Mouse (Mus musculus): ENCODE measurements around the gene Olfr557. TPM values are rescaled to one million over a fixed set of nuclear protein-coding genes. Genes with fewer than 3 reads are reported as not detected.

Olfr557 gene
- not detected in 2 replicates for polyA plus RNA-seq (2016; fragmentation: Nextera tagmentation; extraction: Ambion mirVana)

DNA sequence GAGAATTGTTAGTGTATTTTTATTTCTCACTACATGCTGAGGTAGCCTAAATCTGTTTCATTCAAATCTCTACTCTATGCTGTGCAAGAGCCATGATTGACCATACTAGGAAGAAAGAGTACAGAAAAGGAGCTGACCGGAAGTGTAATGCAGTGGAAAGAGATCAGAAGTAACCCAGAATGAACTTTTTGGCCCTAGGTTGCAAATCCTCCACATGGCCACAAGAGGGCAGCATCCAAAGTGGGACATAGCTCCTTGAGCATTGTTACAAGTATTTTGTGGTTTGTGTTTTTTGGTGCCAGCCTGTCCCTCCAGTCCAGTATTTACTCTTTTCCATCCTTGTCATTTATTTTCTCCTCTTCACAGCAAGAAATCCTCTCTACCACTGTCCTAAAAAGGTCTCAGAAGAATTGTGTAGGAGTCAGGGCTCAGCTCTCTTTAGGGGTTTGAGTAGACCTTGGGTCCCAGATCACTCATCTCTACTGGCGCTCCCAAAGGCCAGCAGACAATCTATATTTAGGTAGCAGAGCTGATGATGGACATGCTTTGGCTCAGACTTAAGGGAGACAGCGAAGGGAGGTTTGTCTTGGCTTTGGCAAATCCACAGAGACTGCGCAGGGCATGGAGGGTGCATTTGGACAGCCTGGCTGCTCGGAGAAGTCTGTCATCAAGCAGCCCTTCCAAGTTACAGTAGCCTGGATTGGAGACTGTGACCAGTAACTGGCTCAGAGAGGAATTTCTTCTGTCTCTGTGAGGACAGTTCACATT is at the start of gene Olfr557:
TSS of gene Olfr557 (plus strand) at position 553 of the 768 bp plus-strand sequence.
- no peak within 1 kb of the TSS for H3K9ac ChIP-seq (replicated peaks)
- H3K36me3 ChIP-seq, result no peaks in the 10 kb centered on the region
- no peak within 1 kb of the TSS for H3K4me2 ChIP-seq
- no peaks in the 10 kb centered on the region for H3K4me1 ChIP-seq (replicated peaks)
- ATAC-seq (ENCODE audit: insufficient number of reproducible peaks, insufficient read depth, low FRiP score, low TSS enrichment, low read depth), result no peak
- H3K27me3 ChIP-seq, result no peaks in the 10 kb centered on the region
- H3K4me3 ChIP-seq (replicated peaks), result no peak within 1 kb of the TSS
- no peak within 1 kb of the TSS for H3K27ac ChIP-seq
- H3K9me3 ChIP-seq, result no peaks in the 10 kb centered on the region
- whole genome bisulfite sequencing, result 79% methylated on average over 5 of the region's 5 CpGs

DNA sequence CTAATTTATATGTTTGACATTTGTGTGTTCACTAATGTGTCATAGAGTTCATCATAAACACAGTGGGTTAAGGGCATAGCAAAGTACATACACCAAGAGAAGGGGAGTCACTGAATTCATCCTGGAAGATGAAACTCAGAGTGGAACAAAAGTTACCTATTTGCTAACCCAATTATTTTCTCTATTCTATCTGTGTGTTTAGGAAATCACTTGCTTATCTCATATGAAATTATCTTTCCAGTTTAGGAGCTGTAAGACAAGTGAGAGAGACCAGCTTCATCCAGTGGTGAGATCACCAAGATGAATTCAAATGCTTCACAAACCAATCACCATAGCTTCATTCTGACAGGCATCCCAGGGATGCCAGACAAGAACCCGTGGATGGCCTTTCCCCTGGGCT is 37.2 kb upstream of the Olfr557 start, which contains the start of gene Olfr555:
TSS of gene Olfr555 (plus strand) at position 301 of the 400 bp plus-strand sequence.
- H3K4me1 ChIP-seq (replicated peaks), result no peaks in the 10 kb centered on the region
- H3K36me3 ChIP-seq, result no peaks in the 10 kb centered on the region
- H3K27ac ChIP-seq, result no peak within 1 kb of the TSS
- no peak within 1 kb of the TSS for H3K4me2 ChIP-seq
- H3K9ac ChIP-seq (replicated peaks), result no peak within 1 kb of the TSS
- H3K27me3 ChIP-seq, result no peaks in the 10 kb centered on the region
- WGBS, result 69% methylated on average over 1 of the region's 1 CpGs
- H3K9me3 ChIP-seq, result no peaks in the 10 kb centered on the region
- H3K4me3 ChIP-seq (replicated peaks), result no peak within 1 kb of the TSS
- ATAC-seq (ENCODE audit: insufficient number of reproducible peaks, insufficient read depth, low FRiP score, low TSS enrichment, low read depth), result no peak

DNA sequence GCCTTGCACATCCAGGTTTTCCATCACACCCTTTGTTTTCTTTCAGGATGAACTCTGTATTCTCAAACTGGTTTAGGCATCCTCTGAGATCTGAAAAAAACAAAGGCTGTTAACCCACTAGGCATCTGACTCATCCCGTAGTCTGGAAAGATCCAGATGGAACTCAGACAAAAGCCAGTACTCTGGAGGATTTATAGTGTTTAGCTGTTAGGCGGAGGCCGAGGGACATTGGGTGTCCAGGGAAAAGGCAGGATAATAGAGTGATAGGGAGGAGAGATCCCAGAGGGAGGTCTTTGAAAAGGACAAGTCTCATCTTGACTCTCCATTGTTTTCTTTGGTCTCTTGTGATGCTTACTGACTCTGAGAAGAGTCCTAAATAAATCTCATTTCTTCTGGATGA is 31.1 kb upstream of the Olfr557 start, which contains the start of gene Olfr556:
TSS of gene Olfr556 (plus strand) at position 301 of the 400 bp plus-strand sequence.
- Histone ChIP-seq H3K4me1 (replicated peaks) (no peaks in the 10 kb centered on the region), H3K9me3 (no peaks in the 10 kb centered on the region), H3K27me3 (no peaks in the 10 kb centered on the region), H3K9ac (replicated peaks) (no peak within 1 kb of the TSS), H3K4me3 (replicated peaks) (no peak within 1 kb of the TSS), H3K27ac (no peak within 1 kb of the TSS), H3K36me3 (no peaks in the 10 kb centered on the region), H3K4me2 (no peak within 1 kb of the TSS)
- 65% methylated on average over 3 of the region's 3 CpGs for WGBS
- ATAC-seq (ENCODE audit: insufficient number of reproducible peaks, insufficient read depth, low FRiP score, low TSS enrichment, low read depth), result no peak

DNA sequence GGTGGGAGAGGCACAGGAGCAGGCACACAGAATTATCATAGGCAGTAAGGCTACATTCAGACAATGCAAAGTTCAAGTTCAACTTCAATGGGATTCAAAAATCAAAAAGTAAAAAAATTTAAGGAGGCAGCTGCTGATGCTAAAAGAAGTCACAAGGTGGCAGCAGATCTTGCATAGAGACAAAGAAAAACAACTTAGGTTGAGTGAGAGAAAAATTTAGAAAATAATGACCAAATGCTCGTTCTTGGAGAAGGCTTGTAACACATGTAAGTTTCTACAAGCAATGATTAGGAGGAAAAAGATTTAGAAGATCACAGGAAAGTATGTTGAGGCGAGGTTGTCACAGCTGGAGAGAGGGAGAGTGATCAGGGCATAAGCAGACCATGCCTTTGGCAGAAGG is 30.3 kb upstream of the Olfr557 start:
- no peak overlapping the region for H3K4me2 ChIP-seq
- no peaks in the 10 kb centered on the region for H3K9me3 ChIP-seq
- no peaks in the 10 kb centered on the region for H3K36me3 ChIP-seq
- no peak overlapping the region for H3K27ac ChIP-seq
- no peak for ATAC-seq (ENCODE audit: insufficient number of reproducible peaks, insufficient read depth, low FRiP score, low TSS enrichment, low read depth)
- H3K27me3 ChIP-seq, result no peaks in the 10 kb centered on the region
- H3K4me3 ChIP-seq (replicated peaks), result no peak overlapping the region
- no peaks in the 10 kb centered on the region for H3K4me1 ChIP-seq (replicated peaks)
- H3K9ac ChIP-seq (replicated peaks), result no peak overlapping the region
- 48% methylated on average over 2 of the region's 2 CpGs for WGBS

DNA sequence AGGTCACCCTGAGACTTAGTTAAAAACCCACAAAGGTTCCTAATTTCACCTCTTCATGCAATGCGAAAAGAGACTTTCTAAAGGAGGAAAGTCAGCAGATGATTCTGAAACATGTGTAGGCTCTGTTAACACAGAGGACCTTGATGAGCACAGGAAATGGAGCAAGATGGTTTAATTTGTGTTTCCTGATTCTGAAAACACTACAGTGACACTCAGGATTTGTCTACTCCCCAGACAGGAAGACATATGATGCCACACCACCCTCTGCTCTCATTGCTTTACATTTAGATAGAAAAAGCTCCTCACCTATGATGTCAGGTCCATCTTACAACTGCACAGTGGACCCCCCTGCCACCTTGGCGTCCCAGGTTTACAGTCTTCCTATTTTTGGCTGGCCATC is 19.5 kb upstream of the Olfr557 start:
- Histone ChIP-seq H3K9ac (replicated peaks) (no peak overlapping the region), H3K27me3 (no peaks in the 10 kb centered on the region), H3K9me3 (no peaks in the 10 kb centered on the region), H3K27ac (no peak overlapping the region), H3K4me1 (replicated peaks) (no peaks in the 10 kb centered on the region), H3K4me2 (no peak overlapping the region), H3K4me3 (replicated peaks) (no peak overlapping the region), H3K36me3 (peaks cover 5% of the 10 kb centered on the region; the same call in 1 of the 2 replicates)
- ATAC-seq (ENCODE audit: insufficient number of reproducible peaks, insufficient read depth, low FRiP score, low TSS enrichment, low read depth), result no peak
- 85% methylated on average over 2 of the region's 2 CpGs for WGBS

DNA sequence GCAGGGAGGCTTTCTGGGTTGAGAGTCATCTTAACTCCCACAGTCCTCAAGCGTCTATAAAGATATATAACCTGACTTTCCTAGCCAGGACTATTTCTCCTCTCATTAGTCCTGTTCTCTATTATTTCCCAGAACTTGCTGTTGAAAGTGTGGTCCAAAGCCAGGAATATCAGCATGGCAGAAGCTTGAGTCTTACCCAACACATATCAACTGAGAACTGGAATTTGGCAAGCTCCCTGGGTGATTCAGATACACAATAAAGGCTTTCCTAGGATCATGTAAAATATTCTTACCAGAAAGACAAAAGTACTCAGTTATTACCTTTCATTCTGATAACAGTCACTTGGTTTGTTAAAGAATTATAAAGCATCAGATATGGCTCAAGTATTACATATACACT is 13.8 kb upstream of the Olfr557 start:
- H3K27ac ChIP-seq, result no peak overlapping the region
- ATAC-seq (ENCODE audit: insufficient number of reproducible peaks, insufficient read depth, low FRiP score, low TSS enrichment, low read depth), result no peak
- H3K9me3 ChIP-seq, result no peaks in the 10 kb centered on the region
- 90% methylated on average over 1 of the region's 1 CpGs for WGBS
- no peaks in the 10 kb centered on the region for H3K27me3 ChIP-seq
- no peak overlapping the region for H3K9ac ChIP-seq (replicated peaks)
- H3K4me1 ChIP-seq (replicated peaks), result no peaks in the 10 kb centered on the region
- H3K36me3 ChIP-seq, result peaks cover 20% of the 10 kb centered on the region; the same call in 1 of the 2 replicates
- no peak overlapping the region for H3K4me2 ChIP-seq
- no peak overlapping the region for H3K4me3 ChIP-seq (replicated peaks)

DNA sequence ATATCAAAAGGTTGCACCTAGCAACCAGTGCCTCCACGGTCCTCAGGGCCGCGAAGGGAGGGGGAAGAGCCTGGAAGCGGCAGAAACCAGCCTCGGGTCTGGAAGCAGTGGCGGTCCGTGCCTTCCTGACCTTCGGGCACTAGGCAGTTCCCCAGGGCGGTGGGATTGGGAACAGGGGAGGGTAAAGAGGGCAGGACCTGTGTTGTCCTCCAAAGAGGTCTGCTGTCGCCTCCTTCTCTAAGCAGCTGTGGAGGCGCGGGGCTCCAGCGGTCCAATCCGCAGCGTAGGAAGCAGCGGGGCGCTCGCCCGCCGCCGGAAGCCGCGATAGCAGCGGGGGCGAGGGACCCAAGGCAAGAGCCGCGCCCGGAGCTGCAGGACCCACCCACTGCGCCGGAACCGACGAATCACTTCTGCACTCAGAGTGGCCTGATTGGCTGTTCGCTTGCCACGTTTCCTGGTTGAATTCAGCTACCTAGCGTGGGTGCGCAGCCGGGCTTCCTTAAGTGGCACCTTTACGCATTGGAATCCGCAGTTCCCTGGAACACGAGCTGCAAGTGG is 8.7 kb upstream of the Olfr557 start, which contains the start of gene Trim68:
TSS of gene Trim68 (minus strand) at position 384 of the 558 bp plus-strand sequence.
- peak within 1 kb of the TSS; percentile 62 for H3K4me3 ChIP-seq (replicated peaks)
- 0% methylated on average over 40 of the region's 40 CpGs for WGBS
- peak; percentile 99 for ATAC-seq (ENCODE audit: insufficient number of reproducible peaks, insufficient read depth, low FRiP score, low TSS enrichment, low read depth)
- H3K9me3 ChIP-seq, result no peaks in the 10 kb centered on the region
- H3K4me1 ChIP-seq (replicated peaks), result no peaks in the 10 kb centered on the region
- H3K4me2 ChIP-seq, result peak within 1 kb of the TSS; percentile 61
- peak within 1 kb of the TSS; percentile 73 for H3K27ac ChIP-seq
- H3K27me3 ChIP-seq, result no peaks in the 10 kb centered on the region
- H3K9ac ChIP-seq (replicated peaks), result peak within 1 kb of the TSS; percentile 63
- 0 out of 2 replicates have a peak, but pooled peaks cover 9% of the 10 kb centered on the region for H3K36me3 ChIP-seq

DNA sequence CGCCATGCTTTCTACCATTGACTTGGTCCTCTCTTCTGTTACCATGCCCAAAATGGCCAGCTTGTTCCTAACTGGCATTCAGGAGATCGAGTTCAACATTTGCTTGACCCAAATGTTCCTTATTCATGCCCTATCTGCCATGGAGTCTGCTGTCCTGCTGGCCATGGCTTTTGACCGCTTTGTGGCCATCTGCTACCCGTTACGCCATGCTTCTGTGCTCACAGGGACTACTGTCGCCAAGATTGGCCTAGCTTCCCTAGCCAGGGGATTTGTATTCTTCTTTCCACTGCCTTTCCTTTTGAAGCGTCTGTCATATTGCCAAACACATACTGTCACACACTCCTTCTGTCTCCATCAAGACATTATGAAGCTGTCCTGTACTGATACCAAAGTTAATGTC is 2.8 kb downstream of the Olfr557 start:
- no peak overlapping the region for H3K27ac ChIP-seq
- 86% methylated on average over 7 of the region's 7 CpGs for WGBS
- H3K9ac ChIP-seq (replicated peaks), result no peak overlapping the region
- no peaks in the 10 kb centered on the region for H3K4me1 ChIP-seq (replicated peaks)
- H3K27me3 ChIP-seq, result no peaks in the 10 kb centered on the region
- no peaks in the 10 kb centered on the region for H3K36me3 ChIP-seq
- H3K9me3 ChIP-seq, result no peaks in the 10 kb centered on the region
- H3K4me3 ChIP-seq (replicated peaks), result no peak overlapping the region
- no peak overlapping the region for H3K4me2 ChIP-seq
- no peak for ATAC-seq (ENCODE audit: insufficient number of reproducible peaks, insufficient read depth, low FRiP score, low TSS enrichment, low read depth)

DNA sequence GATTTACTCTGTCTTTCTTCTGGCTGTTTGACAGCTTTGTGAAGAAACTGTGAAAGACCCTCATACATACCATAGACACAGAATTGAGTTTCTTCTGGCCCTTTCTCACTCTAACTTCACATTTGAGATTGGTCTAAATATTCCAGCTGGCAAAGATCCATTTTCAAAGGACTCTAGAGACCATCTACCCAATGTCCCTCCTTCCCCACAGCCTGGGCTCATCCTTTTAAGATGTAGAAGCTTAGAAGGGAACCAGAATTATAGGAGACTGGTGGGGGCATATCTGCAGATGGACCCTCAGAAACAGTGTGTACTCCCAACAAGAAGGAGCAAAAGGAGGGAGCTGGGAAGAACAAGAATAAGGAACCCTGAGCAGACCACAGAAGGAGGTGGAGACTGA is 6.2 kb downstream of the Olfr557 start, which contains the start of gene Olfr558:
TSS of gene Olfr558 (plus strand) at position 301 of the 400 bp plus-strand sequence.
- Histone ChIP-seq H3K27me3 (no peaks in the 10 kb centered on the region), H3K9ac (replicated peaks) (no peak within 1 kb of the TSS), H3K36me3 (no peaks in the 10 kb centered on the region), H3K4me3 (replicated peaks) (no peak within 1 kb of the TSS), H3K4me2 (no peak within 1 kb of the TSS), H3K27ac (no peak within 1 kb of the TSS), H3K4me1 (replicated peaks) (no peaks in the 10 kb centered on the region), H3K9me3 (no peaks in the 10 kb centered on the region)
- ATAC-seq (ENCODE audit: insufficient number of reproducible peaks, insufficient read depth, low FRiP score, low TSS enrichment, low read depth), result no peak

DNA sequence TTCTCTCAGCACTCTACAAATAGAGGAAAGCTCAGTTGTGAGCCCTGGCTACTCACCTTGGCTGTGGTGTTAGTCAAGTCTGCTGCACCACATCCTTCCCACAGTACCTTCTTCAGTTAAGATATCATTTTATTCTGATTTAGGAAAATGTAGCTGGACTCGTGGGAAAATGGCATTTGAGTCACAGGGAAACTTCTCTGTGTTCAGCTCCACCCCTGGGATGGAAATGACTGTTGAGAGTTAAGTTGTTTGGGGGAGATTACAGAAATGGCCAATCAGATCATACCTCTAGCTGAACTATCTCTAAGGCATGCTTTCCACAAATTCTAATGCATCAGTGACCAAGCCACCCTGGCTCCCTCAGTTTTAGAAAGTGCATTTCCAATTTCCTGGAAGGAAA is 23.3 kb downstream of the Olfr557 start, which contains the start of gene Olfr33:
TSS of gene Olfr33 (minus strand) at position 101 of the 400 bp plus-strand sequence.
- H3K9ac ChIP-seq (replicated peaks), result no peak within 1 kb of the TSS
- no peak within 1 kb of the TSS for H3K4me3 ChIP-seq (replicated peaks)
- H3K4me2 ChIP-seq, result no peak within 1 kb of the TSS
- no peak within 1 kb of the TSS for H3K27ac ChIP-seq
- no peak for ATAC-seq (ENCODE audit: insufficient number of reproducible peaks, insufficient read depth, low FRiP score, low TSS enrichment, low read depth)
- WGBS, result 45% methylated on average over 1 of the region's 1 CpGs
- H3K9me3 ChIP-seq, result no peaks in the 10 kb centered on the region
- H3K36me3 ChIP-seq, result no peaks in the 10 kb centered on the region
- H3K27me3 ChIP-seq, result no peaks in the 10 kb centered on the region
- H3K4me1 ChIP-seq (replicated peaks), result no peaks in the 10 kb centered on the region

DNA sequence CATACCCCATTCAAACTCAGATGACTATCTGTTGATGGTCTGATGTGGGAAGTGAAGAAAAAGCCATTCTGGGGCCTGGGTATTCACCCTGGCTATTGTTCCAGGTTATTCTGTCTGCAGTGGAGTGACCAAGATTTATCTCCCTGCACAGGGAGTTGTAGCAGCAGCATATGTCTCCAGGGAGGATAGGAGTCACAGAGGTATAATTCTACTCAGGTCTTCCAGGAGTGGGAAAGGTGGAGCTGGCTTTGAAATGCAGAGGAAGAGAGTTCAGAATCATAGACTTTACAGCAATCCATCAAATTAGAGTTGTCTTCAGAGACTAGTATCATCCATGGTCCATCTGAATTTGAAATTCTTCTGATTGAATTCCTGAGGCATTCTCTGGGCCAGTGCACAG is 31.7 kb downstream of the Olfr557 start, which contains the start of gene Olfr559:
TSS of gene Olfr559 (minus strand) at position 101 of the 400 bp plus-strand sequence.
- Histone ChIP-seq H3K9ac (replicated peaks) (no peak within 1 kb of the TSS), H3K27me3 (no peaks in the 10 kb centered on the region), H3K36me3 (no peaks in the 10 kb centered on the region), H3K4me2 (no peak within 1 kb of the TSS), H3K4me1 (replicated peaks) (no peaks in the 10 kb centered on the region), H3K4me3 (replicated peaks) (no peak within 1 kb of the TSS), H3K9me3 (no peaks in the 10 kb centered on the region), H3K27ac (no peak within 1 kb of the TSS)
- ATAC-seq (ENCODE audit: insufficient number of reproducible peaks, insufficient read depth, low FRiP score, low TSS enrichment, low read depth), result no peak

Data from limb, embryonic 12.5 days (tissue).